Mouse (Mus musculus) monocyte, adult 2 months (primary cell): ENCODE results near the gene Hcrtr2.

ENCODE experiments used
- DNase-seq, 2 experiments: peaks; one replicate each; pipeline ENCODE4 v3.0.0; 2022; ENCODE audit warnings: low spot score in 2 of 2, low read depth in 1 of 2

Hcrtr2 gene

DNA sequence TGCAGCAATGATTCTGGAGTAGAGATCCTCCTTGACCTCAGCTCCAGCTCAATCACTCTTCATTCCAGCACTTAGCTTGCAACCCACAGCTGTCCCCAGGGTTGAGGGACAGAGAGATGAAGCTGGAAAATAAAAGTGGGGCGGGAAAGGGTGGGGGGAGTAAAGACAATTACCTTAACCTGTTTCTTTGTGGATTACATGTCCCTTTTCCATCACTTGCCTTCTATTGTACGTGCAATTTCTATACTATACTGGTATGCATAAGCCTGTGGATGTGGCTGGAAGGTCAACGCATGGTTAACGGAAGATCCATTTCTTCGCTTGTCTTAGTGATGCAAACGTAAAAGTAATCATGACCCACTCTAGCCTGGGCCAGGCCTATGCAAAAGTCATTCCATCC is at the start of gene Hcrtr2:
Hcrtr2 (minus strand) TSS at position 101 of the 400 bp plus-strand sequence.
- no peak for DNase-seq

DNA sequence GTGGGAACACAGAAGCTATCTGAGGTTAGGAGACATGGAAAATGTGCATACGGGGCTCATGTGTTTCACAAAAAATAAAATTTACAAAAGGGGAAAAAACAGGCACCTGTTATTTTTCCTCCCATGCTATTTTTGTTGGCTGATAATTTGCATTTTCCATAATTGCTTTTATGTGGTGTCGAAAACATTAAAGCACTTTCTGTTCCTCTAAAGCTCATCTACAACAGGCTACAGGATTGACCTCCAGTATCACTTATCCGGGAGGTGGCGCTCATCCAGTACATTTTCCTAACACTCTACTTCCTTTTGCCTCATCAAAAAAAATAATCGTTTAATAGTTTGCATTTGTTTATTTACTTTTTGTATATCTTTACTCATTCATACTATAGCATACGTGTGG is 41.2 kb upstream of the Hcrtr2 start:
- no peak for DNase-seq

DNA sequence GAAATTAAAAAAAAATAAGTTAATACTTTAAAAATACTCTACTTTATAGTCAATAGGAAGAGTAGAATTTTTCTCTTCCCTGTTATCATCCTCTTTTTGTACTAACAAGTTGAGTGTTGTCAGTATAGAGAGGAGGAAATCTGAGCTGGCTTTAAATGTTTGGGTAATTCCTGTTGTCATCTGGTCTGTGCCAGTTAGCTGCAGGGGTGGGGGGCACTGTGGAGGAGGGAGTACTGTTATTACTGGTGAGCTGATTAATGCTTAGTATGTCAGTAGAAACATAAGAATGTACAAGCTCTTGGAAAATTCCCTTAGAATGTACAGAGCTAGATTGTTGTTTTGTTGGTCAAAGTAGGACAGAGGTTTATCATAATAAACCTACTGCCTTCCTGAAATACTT is 36.7 kb upstream of the Hcrtr2 start:
- no peak for DNase-seq

DNA sequence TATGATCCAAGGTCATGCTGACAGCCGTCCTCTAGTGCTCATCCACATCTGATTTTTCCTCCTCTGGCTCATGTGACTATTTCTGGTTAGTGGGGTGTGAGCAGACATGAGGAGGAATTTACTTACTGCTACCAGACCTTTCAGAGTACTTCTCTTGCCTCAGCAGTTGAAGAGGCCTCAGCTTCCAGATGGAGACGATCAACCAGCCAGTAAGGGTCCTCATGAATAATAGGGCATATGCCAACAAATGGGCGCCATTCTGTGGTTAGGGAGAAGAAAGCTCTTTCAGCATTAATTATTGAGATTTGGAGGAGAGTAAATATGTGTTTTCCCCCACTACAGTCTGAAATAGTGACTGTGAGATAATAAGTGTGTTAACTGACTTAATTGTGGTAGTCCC is 28.7 kb upstream of the Hcrtr2 start:
- DNase-seq = no peak

DNA sequence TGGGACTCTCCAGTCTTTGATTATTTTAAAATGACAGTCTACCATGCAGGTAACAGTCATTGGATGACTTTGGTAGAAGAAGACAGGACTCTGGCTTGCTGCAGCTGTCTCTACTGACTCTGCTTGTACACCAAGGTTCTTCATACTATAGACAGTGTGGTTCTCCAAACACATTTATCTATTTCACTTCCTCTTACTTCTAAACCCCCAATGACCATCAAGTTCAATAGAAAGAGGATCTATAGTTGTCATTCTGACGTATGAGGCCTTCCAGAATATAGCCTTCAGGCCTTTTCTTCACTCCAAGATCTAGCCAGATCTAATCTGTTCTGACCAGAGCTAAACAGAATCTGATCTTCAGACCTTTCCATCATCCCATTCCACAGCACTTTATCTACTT is 23.6 kb upstream of the Hcrtr2 start:
- DNase-seq = no peak

DNA sequence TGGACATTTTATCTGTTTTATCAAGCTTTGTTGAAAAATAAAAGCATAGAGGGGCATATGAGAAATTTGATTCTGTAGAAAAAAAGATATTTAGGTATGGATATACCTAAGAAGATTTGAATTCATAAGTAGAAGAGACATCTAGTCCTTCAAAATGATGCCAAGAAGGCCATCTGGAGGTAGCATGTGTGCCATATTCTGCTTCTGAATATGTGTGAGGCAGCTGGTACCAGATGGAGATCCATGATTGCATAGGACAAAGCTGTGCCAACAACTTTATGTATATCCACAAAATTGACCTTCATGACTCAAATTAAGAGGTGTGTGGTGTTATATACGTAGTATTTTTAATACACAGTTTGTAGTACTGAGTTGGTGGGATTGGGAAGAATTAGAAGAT is 7.4 kb upstream of the Hcrtr2 start:
- DNase-seq = no peak

DNA sequence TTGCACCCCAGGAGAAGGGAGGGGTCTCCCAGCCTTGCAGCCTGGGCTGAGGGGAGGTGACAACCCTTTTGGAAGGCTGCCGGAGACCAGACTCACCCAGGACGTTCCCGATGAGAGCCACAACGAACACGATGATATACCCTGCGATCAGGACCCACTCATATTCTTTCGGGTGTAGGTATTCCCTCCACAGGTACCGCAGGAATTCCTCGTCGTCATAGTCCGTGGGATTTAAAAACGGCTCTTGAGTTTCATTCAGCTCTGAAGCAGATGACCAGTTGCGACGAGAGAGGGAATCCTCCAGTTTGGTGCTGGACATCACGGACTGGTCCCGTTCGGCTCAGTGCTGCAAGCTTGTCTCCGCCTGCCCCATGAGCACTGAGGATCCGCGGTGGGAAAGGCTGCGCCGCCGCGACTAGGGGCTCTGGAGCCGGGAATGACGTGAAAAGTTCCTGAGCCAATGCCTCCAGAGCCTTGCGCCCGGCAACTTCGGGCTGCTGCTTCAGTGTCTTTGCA is 412 bp downstream of the Hcrtr2 start:
- no peak for DNase-seq

DNA sequence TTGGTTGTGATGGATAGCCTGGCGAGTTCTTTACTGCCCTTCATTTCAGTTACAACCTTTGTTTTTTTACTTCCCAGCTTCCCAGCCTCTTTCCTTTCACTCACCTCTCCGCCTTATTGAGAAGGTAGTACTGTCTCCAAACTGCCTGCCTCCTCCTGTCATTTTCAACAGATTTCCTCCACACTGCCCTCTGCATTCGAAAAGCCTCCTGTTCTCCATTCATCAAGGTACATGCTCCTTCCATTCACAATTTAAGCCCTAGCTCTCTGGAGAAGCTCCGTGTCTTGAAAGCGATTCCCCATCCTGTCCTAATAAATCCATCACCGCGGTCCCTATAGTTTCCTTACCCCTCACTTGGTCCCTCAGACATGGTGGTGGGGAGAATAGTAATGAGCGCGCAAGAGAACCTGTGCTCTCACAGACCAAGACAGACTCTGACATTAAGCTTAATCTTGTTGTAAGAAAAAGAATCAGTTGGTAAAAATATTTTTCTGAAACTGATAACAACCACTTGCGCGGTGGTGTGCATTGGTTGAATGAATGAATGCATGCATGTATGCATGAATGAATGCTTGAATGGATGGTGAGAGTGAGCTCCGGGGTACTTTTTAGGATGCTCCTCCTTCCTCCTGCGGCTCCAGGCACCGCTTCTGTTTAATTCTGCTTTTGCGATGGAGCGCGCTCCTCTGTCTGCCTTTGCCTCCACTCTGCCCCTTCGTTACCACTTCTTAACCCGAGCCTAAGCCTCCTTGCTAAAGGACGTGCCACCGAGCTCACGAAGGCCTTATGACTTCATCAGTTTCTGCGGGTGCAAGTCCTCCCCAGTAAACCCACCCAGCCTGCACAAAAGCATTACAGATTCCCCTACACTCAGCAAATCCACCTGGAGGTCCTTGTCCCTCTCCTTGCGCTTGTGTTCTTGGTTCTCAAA is 1.3 kb downstream of the Hcrtr2 start:
- no peak for DNase-seq

DNA sequence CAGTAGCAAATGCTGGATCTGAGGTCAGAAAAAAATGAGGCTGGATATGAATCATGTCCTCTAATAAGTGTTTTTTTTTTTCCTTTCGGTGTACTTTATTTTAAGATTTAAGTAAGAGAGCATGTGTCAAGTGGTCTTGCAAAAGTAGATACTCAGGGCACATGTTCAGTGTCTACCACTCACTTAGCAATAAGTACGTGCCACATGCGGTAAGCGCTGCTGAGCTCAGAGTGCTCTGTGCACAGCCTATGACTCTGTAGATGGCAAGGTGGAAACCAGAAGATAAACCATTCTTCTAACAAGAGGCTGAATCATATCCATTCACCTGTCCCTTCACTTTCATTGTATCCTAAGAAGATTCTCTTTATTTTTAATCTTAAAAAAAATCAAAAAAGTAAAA is 2.1 kb downstream of the Hcrtr2 start:
- no peak for DNase-seq

DNA sequence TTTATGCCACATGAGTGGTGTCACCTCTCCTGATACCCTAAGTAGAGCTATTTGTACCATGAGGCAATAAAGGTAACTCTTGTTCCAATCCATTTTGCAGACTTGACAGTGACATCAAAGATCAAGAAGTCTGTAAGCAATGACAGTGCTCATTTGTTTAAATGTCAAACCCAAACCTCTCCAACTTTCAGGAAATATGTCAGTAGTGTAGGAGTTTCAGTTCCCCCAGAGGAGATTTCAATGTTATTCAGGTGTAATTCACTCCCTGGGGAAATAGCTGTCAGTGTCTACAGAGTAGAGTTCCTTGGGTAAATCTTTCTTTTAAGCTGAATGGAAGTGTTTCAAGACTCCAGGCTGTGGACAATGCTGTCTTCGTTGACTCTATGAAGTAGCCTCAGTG is 2.9 kb downstream of the Hcrtr2 start:
- DNase-seq = no peak

DNA sequence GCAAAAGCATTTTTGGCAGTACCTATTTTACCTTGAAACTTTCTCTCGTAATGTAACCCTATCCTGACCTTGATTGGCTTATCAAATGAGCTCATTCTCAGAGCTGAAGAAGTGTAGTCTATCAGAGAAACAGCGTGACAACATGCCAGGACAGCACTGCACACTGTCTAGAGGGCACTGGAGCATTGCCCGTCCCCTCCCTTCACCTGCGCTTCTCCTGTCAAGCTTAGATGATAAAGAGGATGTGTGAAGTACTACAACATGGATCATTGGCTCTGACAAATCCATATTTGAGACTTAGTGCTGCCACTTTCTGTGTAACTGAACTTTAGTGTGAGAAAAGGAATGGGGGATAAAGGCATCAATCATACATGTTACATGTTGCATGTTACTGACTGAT is 5.4 kb downstream of the Hcrtr2 start:
- DNase-seq = no peak

DNA sequence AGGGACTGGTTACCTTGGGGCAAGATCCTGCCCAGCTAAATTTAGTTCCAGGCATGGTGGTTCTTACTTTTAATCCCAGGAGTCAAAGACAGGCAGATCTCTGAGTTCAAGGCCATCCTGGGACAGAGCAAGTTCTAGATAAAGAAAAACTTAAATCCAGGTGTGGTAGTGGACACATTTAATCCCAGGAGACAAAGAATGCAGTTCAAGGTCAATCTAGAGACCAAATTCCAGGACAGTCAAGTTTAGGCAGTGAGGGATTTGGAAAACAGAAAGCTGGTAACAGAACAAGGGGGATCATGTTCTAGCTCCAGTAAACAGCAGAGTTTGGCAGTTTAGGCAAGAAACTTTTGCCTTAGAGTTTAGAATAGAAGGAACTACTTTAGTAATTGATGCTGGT is 8.6 kb downstream of the Hcrtr2 start:
- no peak for DNase-seq

DNA sequence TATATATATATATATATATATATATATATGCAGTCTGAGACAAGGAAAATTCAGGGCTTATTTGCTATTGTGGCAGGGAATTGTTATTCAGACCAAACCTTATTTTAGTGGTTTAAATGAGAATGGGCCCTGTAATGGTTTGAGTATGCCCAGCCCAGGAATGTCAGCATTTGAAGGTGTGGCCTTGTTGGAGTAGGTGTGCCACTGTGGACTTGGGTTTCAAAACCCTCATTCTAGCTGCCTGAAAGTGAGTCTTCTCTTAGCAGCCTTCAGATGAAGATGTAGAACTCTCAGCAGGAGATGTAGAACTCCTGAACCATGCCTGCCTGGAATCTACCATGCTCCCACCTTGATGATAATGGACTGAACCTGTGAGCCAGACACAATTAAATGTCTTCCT is 9.7 kb downstream of the Hcrtr2 start:
- DNase-seq = no peak

DNA sequence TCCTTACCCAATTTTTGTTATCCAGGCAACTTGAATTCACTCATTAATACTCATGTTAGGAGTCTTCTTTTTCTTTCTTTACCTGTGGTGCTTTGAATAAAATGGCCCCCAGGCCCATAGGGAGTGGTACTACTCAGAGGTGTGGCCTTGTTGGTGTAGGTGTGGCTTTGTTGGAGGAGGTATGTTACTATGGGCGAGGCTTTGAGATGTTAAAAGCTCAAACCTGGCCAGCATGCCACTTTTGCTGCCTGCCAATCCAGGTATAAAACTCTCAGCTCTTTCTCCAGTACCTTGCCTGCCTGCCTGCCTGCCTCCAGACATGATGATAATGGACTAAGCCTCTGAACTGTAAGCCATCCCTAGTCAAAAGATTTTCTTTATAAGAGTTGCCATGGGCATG is 11.4 kb downstream of the Hcrtr2 start:
- no peak for DNase-seq

DNA sequence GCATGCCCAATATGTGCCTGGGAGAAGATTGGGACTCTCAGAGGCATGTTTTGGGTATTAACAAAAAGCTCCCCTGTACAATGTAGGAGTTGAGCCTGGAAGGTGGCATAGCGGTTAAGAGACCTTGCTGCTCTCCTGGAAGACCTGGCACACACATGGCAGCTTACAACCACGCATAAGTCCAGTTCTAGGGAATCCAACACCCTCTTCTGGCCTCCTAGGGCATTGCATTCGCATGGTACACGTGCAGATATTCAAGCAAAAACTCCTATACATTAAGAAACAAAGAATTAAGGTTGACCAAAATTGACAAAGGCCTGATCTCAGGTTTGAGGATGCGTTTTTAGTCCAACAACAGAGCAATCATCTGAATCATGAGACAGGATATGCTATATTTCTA is 32.3 kb downstream of the Hcrtr2 start:
- DNase-seq = no peak

DNA sequence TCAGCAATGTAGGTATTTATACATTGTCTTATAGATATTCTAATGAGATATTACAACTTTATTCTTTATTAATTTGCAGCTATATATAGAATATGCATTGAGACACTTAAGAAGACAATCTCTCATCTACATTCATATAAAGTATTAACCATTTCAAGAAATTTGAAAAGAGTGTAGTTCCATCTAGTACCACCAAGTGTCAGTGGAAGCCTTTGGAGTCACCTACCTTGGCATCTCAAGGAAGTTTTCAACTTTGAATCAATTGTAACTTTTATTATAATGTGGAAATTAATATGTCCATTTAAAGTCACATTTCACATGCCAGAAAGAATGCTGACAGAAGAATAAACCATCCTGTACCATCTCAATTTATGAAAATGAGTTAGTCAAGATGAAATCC is 52.8 kb downstream of the Hcrtr2 start:
- DNase-seq = no peak

DNA sequence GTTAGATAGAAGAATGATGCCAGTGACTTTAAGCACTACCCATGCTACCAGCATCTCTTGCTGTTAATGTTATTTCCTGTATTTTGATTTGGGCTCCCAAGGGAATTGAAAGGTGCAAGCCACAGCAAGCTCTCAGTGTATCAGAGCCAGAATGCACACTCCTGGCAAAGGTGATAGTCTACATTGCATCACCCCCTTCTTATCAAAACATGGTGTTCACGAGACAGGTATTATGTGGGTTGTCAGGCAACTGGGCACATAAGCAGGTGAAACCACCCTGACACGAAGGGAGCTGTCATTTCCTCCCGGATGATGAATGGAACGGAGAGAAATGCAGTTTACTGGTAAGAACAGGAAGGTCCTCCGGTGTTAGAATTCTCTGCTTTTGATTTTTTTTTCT is 65.9 kb downstream of the Hcrtr2 start:
- no peak for DNase-seq

DNA sequence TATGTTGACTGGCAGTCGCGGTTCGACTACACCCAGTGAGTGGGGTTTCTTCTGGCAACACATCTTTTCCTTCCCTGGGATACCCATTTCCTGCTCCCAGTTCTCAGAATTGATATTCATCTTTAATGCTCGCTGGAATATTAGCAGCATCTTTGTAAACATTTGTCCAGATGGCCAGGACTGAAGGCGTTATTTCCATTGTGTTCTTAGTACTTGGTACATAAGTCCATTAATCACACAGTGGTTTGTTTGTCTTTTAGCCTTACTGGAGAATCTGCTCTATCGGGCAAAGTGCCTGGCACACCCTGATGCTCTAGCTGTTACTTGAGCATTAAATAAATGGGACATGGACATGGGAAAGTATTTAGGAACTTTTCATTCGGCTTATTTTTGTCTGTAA is 71.1 kb downstream of the Hcrtr2 start:
- no peak for DNase-seq

DNA sequence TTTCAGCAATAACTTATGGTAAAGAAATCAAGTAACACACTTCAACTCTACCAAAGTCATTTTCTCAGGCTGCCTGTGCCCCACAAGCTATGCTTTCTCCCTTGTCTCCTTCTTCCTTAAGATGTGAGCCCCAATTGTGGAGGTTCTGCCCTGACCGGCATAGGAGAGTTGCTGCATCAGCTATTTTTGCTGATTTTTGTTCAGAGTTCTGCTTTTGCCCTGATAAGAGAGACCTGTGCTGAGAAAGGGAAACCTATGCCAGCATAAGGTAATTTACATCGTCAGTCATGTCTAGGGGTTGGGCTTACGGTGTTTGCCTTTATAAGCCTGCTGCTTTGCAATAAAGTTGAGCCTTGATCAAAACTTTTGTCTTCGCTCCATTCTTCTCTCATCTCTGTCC is 71.5 kb downstream of the Hcrtr2 start:
- no peak for DNase-seq

DNA sequence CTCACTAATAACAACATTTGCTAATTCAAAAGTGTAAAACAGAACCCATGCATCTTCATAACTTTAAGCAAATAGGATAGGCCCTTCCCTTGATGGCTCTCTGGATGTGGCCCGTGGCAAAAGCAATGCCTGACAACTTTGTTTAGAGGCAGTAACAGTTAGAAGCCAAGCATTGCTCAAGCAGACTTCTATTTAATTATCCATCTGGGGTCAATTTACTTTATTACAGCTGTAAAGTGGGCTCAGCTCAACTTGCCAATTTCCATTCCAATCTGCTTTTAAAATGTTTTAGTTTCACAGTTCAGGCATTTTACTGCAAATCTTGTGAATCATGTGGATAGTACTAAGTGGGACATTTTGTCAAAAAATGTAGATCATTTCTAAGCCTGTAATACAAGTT is 81.3 kb downstream of the Hcrtr2 start:
- no peak for DNase-seq

DNA sequence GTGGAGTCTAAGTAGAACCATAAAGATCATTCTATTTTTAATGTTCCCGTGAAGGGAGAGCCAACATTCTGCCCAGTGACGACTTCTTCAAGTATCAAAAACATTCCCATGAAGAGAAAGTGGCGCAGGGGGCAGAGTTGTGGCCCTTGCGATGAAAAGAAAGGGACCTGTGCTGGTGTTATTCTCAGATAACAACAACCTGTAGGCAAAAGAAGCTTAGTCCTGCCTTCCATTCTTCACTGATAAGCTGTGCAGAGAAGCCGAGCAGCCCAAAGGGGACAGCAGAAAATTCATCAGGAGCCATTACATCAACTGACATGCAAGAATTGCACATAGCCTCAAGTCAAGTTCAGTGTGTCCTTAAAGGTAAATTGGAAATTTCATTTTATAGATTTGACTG is 85.7 kb downstream of the Hcrtr2 start:
- no peak for DNase-seq

DNA sequence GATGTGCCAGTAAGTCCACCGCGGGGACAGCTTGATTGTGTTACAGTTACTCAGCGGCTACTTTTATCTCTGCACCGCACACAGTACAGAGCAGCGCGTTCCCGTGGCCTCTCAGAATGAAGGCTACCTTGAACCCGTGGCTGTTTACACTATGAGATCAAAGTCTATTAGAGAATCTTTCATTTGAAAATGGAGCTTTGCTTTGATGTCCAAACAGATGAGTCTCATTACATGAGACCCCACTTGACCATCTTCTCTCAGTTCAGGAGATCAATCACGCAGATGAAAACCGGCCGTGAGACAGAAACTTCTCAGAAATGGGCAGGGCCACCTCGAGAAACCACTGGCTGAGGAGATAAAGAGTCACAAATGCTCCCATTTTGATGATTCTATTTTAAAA is 86.4 kb downstream of the Hcrtr2 start:
- no peak for DNase-seq

DNA sequence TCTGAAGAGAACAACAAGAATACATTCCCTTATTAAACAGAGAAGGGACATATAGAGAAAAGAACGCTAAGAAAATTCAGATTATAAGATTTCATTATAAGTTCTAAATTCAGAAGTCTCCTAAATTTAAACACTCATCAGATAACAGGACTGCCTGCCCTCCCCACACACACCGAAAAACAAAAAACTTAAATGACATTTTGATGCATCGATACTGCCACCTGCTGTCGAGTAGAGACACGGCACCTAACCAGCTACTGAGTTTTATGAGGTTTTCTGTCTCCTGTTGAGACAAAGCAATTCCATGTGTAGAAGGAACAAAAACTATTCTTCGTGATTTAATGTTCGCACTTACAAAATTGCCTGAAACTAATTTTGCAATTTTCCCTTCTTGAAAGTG is 87.0 kb downstream of the Hcrtr2 start:
- no peak for DNase-seq
